Mouse (Mus musculus) midbrain, embryonic 10.5 days (tissue): ENCODE data around the gene Mcm2. TPM values are rescaled to one million over a fixed set of nuclear protein-coding genes. Genes with fewer than 3 reads are reported as not detected.

Experiments used
- DNase-seq: peaks from one replicate; pipeline ENCODE4 v3.0.0-alpha.2; 2017; ENCODE audit warnings: low spot score
- H3K27ac ChIP-seq: fragments of 300-500 bp; sonication (generic); replicated peaks from 2 replicates; pipeline ENCODE4 v1.5.1; 2016; ENCODE audit warnings: mild to moderate bottlenecking
- H3K27me3 ChIP-seq: fragments of 300-500 bp; sonication (generic); 2 replicates; pipeline ENCODE4 v1.6.1; 2016; ENCODE audit warnings: low read depth, mild to moderate bottlenecking; ENCODE audit not compliant: poor library complexity, severe bottlenecking
- H3K36me3 ChIP-seq: fragments of 300-500 bp; sonication (generic); 2 replicates; pipeline ENCODE4 v1.6.1; 2016; ENCODE audit warnings: mild to moderate bottlenecking, moderate library complexity
- H3K4me1 ChIP-seq: fragments of 300-500 bp; sonication (generic); 2 replicates; pipeline ENCODE4 v1.6.1; 2016
- H3K4me3 ChIP-seq: fragments of 300-500 bp; sonication (generic); 2 replicates; pipeline ENCODE4 v1.5.1; 2016; ENCODE audit warnings: mild to moderate bottlenecking, moderate library complexity
- H3K9me3 ChIP-seq: fragments of 300-500 bp; sonication (generic); replicated peaks from 2 replicates; pipeline ENCODE4 v1.6.1; 2016; ENCODE audit warnings: mild to moderate bottlenecking
- WGBS: fragments of 180-500 bp; shearing (Covaris S2); methylation state at CpG from one replicate; pipeline ENCODE4 v1.1.7; 2016; 5-methylcytosine and 5-hydroxymethylcytosine counted together
- polyA plus RNA-seq: library from polyadenylated mRNA; unstranded; fragments of >200 nt; fragmentation: Nextera tagmentation; extraction: Ambion mirVana; gene quantifications from 2 replicates; pipeline ENCODE4 v1.2.1, GENCODE M21; 2016

Mcm2 gene
- 290 and 301 TPM in 2 replicates for polyA plus RNA-seq

- Histone ChIP-seq H3K4me3 (peak within 1 kb of the TSS; percentile 86), H3K4me1 (peaks cover 56% of the 10 kb centered on the region), H3K27me3 (no peaks in the 10 kb centered on the region), H3K27ac (peak within 1 kb of the TSS; percentile 98), H3K36me3 (peaks cover 38% of the 10 kb centered on the region), H3K9me3 (no peaks in the 10 kb centered on the region)
- WGBS: under 1% methylated on average over 33 of the region's 33 CpGs
- DNase-seq: peak; percentile 98
Measured at GRCm38 (mm10) chr6:88898534-88899048, at the start of gene Mcm2. Gene Mcm2 (minus strand): TSS chr6:88898780.

DNA sequence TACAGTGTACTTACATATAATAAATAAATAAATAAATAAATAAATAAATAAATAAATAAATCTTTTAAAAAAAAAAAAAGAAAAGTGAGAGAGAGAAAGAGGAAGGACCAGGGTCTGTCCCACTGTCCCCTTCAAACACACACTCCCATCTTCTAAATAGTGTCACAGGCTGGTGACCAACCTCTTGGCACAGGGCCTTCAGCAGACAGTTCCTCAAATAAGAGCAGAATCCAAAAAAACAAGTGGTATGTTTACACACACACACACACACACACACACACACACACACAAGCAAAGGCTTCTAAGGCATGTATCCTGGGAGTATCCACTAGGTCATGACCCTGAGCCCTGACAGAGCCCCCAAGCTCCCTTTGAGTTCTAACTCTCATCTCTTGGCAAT is 49.2 kb upstream of the Mcm2 start:
- Histone ChIP-seq H3K27ac (no peak overlapping the region), H3K9me3 (no peaks in the 10 kb centered on the region), H3K36me3 (no peaks in the 10 kb centered on the region), H3K4me1 (peaks cover 25% of the 10 kb centered on the region), H3K27me3 (no peaks in the 10 kb centered on the region), H3K4me3 (no peak overlapping the region)
- no peak for DNase-seq

DNA sequence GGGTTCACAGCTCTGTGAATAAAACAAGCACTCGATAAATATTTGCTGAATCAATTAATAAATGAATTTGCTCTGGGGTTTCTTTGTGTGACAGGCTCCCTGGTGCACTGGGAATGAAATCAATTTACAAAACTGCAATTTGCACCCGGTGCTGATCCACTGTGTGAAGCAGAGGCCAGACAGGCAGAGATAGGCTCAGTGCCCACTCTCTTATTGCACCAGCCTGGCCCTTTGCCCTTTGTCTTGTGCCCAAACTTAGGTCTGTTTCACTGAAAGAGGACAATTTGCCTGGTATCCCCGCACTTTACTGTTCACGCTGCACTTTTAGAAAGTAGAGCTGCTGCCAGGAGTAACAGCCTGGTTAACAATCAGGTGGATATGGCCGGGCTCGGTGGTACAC is 47.9 kb upstream of the Mcm2 start:
- DNase-seq: no peak
- Histone ChIP-seq H3K4me3 (no peak overlapping the region), H3K4me1 (peaks cover 38% of the 10 kb centered on the region), H3K9me3 (no peaks in the 10 kb centered on the region), H3K36me3 (no peaks in the 10 kb centered on the region), H3K27ac (peak overlapping the region; percentile 46; the same call in 1 of the 2 replicates), H3K27me3 (0 out of 2 replicates have a peak, but pooled peaks cover 2% of the 10 kb centered on the region)
- 90% methylated on average over 6 of the region's 6 CpGs for WGBS

DNA sequence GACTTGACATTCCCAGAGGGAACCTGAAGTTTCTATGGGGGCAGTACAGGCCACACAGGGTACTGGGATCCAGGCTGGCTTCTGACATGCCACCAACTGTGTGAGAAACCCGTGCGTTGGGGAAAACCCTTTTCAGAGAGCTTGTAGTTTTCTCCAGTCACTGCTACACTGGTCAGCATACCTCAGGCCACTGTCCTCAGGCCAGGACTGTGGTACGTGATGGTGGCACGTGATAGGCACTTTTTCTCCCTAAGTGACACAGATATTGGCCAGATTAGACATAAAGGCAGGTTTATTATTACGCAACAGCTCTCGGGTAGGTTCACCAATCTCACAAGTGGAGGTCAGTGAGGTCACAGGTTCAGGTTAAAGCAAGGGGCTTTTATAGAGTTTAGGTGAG is 45.1 kb upstream of the Mcm2 start:
- H3K4me3 ChIP-seq: no peak overlapping the region
- 71% methylated on average over 6 of the region's 6 CpGs for WGBS
- no peaks in the 10 kb centered on the region for H3K9me3 ChIP-seq
- peak overlapping the region; percentile 93 for H3K27ac ChIP-seq
- H3K36me3 ChIP-seq: no peaks in the 10 kb centered on the region
- peak; percentile 13 for DNase-seq
- H3K4me1 ChIP-seq: peaks cover 66% of the 10 kb centered on the region
- 0 out of 2 replicates have a peak, but pooled peaks cover 15% of the 10 kb centered on the region for H3K27me3 ChIP-seq

DNA sequence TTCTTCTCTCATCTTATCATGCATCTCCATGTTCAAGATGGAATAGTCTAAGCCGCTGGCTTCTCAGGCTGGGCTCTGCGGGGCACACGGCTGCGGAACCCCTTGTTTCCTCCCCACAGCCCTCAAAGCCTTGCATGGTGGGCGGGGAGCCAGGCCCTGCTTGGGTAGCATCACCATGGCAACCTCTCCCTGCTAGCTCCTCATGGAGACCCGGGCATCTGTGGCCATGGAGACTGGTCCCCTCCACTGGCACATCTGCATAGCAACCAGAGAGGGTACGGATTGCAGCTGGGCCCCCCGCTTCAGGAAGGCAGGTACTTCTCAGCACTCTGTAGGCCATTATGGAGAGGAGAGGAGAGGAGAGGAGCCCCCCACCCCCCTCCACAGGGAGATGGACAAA is 44.0 kb upstream of the Mcm2 start:
- Histone ChIP-seq H3K4me1 (peaks cover 77% of the 10 kb centered on the region), H3K36me3 (no peaks in the 10 kb centered on the region), H3K9me3 (no peaks in the 10 kb centered on the region), H3K27ac (peak overlapping the region; percentile 93), H3K27me3 (0 out of 2 replicates have a peak, but pooled peaks cover 15% of the 10 kb centered on the region), H3K4me3 (peak overlapping the region; percentile 34)
- DNase-seq: peak; percentile 92
- 17% methylated on average over 8 of the region's 8 CpGs for WGBS

- Histone ChIP-seq H3K9me3 (no peaks in the 10 kb centered on the region), H3K4me1 (peaks cover 85% of the 10 kb centered on the region)
- peak; percentile 21 for DNase-seq
Measured at GRCm38 (mm10) chr6:88941628-88942027, 43.0 kb upstream of the Mcm2 start.

DNA sequence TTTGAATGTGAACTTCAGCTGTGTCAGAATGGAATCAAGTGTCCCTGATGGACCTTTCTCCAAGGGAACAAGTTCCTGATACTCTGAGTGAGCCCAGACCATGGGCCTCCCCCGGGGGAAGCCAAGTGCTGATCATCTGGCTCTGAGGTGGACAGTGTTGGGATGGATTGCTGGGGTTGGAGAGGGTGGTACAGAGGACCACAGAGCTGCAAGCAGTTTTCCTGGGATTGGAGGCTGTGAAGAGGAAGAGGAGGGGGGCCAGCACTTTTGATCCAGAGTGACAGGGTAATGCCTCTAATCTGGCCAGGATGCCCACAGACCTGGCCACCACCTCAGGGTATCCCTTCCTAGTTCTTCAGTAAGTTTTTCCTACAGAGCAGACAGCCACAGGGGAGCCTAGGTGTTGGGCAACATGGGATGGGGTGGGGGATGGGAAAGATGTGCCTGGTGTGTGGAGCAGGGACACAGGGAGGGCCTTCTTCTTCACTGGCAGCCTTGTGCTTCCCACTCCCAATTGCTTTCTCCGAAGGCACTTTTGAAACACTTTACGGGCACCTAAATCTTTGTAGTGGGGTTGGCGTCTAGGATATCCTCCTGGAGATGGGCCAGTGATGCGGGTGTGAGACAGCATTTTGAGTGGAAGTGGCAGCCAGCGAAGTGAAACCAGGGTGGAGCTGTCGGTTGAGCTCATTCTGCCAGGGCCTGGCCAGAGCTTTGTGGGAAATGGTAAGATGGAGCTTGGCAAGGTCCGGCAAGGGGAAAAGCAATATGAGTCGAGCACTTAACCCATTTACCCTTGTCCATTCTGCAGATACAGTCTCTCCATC is 41.7 kb upstream of the Mcm2 start:
- Histone ChIP-seq H3K4me3 (0 out of 2 replicates have a peak overlapping the region, but pooled peaks have one; percentile 28), H3K36me3 (no peaks in the 10 kb centered on the region), H3K9me3 (no peaks in the 10 kb centered on the region), H3K27ac (peak overlapping the region; percentile 93), H3K4me1 (peaks cover 93% of the 10 kb centered on the region), H3K27me3 (peaks cover 22% of the 10 kb centered on the region)
- DNase-seq: no peak
- WGBS: 80% methylated on average over 9 of the region's 9 CpGs

More at GRCm38 (mm10) chr6:88941628-88942027, 43.0 kb upstream of the Mcm2 start:
- 68% methylated on average over 4 of the region's 4 CpGs for WGBS
- peaks cover 18% of the 10 kb centered on the region; the same call in 1 of the 2 replicates for H3K27me3 ChIP-seq
- no peak overlapping the region for H3K4me3 ChIP-seq
- no peaks in the 10 kb centered on the region for H3K36me3 ChIP-seq
- peak overlapping the region; percentile 93 for H3K27ac ChIP-seq

DNA sequence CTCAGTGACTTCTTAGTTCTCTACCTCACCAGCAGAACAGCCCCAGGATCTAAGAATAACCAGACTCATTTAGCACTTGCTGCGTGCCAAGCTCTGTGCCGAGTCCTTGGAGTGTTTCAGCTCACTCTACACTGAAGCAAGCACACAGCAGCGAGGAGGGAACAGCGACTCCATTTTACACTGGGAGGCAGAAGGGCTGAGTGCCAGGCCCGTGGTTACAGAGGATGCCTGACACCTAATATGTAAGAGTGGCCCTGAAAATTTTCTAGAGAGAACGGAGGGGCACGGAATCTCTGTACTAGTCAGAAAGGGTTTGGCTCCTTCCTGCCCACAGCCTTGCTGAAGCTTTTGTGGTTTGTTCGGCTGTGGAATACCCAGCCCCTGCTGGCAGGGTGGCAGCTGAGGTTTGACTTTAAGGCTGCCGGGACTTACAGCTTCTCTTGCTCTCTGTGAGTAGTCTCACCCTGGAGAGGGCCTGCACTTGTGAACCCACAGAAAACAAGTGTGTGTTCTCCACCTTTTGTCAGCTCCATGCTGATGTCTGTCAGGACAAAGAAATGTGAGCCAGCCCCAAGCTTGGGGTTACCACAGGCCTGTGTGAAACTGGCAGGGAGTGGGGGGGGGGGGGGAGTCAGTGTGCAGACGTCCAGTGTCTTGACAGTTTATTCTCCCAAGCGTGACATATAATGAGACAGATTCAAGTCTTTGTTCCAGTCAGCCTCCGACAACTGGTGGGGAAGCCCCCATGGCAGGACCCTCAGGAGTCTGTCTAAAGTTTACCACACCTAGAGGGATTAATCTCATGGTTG is 40.9 kb upstream of the Mcm2 start:
- peak; percentile 60 for DNase-seq
- Histone ChIP-seq H3K9me3 (no peaks in the 10 kb centered on the region), H3K36me3 (no peaks in the 10 kb centered on the region), H3K4me3 (peak overlapping the region; percentile 28), H3K4me1 (peaks cover 100% of the 10 kb centered on the region), H3K27ac (peak overlapping the region; percentile 93), H3K27me3 (peaks cover 30% of the 10 kb centered on the region)
- 38% methylated on average over 12 of the region's 12 CpGs for WGBS

GRCm38 (mm10) chr6:88938664-88939055 is 40.1 kb upstream of the Mcm2 start:
- WGBS: 43% methylated on average over 5 of the region's 5 CpGs
- Histone ChIP-seq H3K36me3 (no peaks in the 10 kb centered on the region), H3K27me3 (peaks cover 38% of the 10 kb centered on the region), H3K9me3 (no peaks in the 10 kb centered on the region), H3K4me1 (peaks cover 100% of the 10 kb centered on the region), H3K4me3 (0 out of 2 replicates have a peak overlapping the region, but pooled peaks have one; percentile 28), H3K27ac (peak overlapping the region; percentile 93)
- DNase-seq: no peak

DNA sequence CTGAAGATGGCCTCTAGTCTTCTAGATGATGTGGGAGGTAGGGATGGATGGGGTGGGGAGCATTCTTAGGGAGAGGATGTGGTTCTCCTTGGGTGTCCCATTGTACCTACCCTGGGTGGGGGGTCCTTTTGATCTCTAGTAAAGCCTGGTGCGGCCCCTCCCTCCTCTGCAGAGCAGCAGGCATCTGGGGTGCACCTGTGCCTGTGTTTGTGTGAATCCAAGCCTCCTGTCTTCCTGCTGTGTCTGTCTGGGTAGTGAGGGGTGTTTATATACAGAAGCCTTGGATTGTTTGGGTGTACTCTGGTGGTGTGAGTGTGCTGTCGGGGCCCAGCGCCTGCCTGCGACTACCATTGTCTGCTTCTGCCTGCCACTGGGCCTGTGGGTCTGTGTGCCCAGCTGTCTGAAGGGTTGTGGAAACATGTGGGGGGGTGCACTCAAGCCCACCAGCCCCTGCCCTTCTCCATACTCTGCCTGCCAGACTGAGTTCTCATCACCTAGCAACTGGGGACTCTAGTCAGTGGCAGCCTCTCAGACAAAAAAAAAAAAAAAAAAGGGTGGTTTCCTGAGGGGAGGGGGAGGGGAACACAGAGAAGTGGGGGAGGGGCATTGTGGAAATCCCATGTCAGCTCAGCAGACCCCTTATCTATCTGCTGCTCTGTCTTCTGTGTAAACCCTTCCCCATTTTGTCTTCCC is 39.5 kb upstream of the Mcm2 start:
- peak overlapping the region; percentile 29; the same call in 1 of the 2 replicates for H3K4me3 ChIP-seq
- 12% methylated on average over 4 of the region's 4 CpGs for WGBS

GRCm38 (mm10) chr6:88937214-88937549 is 38.6 kb upstream of the Mcm2 start:
- peaks cover 52% of the 10 kb centered on the region for H3K27me3 ChIP-seq
- H3K36me3 ChIP-seq: no peaks in the 10 kb centered on the region
- WGBS: 9% methylated on average over 4 of the region's 4 CpGs
- DNase-seq: peak; percentile 47
- H3K9me3 ChIP-seq: no peaks in the 10 kb centered on the region
- 0 out of 2 replicates have a peak overlapping the region, but pooled peaks have one; percentile 0 for H3K4me3 ChIP-seq
- H3K27ac ChIP-seq: peak overlapping the region; percentile 93
- peaks cover 98% of the 10 kb centered on the region for H3K4me1 ChIP-seq

More for the DNA sequence above, 39.5 kb upstream of the Mcm2 start:
- H3K4me1 ChIP-seq: peaks cover 99% of the 10 kb centered on the region
- H3K36me3 ChIP-seq: no peaks in the 10 kb centered on the region
- H3K27ac ChIP-seq: peak overlapping the region; percentile 93
- peaks cover 43% of the 10 kb centered on the region for H3K27me3 ChIP-seq
- H3K9me3 ChIP-seq: no peaks in the 10 kb centered on the region
- peak; percentile 79 for DNase-seq
